Comparison of ENCODE assay signal across 21 mouse cellular contexts in the genomic region with DNA sequence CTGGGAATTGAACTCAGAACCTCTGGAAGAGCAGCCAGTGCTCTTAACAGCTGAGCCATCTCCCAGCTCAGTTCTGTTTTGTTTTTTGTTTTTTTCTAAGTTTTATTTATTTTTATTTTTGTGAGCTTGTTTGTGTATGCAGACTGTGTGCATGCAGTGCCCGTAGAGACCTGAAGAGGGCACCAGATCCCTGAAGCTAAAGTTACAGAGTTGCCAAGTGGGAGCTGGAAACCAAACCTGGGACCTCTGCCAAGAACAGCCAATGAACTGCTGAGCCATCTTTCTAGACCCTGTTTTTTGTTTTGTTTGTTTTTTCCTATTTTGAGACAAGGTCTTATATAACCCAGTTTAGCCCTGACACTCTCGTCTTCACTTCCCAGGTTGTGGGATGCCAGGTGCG. TPM values are rescaled to one million over a fixed set of nuclear protein-coding genes. Genes with fewer than 3 reads are reported as not detected.
DNase-seq lines count a peak whose midpoint lies in the region; ATAC-seq and TF ChIP-seq lines count a peak whose summit lies in the region.
"Had no signal": no experiment of that assay in that cellular context is flagged by ENCODE, and none has a peak within 500 bp of the region (broad histone marks: within the 10 kb centered on the region; RNA-seq: fewer than 3 reads in every experiment).

No protein-coding gene starts in this region.

- H3K4me2 ChIP-seq in hindbrain, postnatal 0 days (ENCODE audit: low read depth, low read length): no peak overlapping the region
- H3K4me2 ChIP-seq in hindbrain, embryonic 16.5 days (ENCODE audit: low read length): no peak overlapping the region
- H3K4me2 ChIP-seq in lung, postnatal 0 days (replicated peaks; ENCODE audit: low read depth, low read length): no peak overlapping the region
- H3K4me2 ChIP-seq: hindbrain, embryonic 13.5 days; limb, embryonic 13.5 days; liver, embryonic 15.5 days; neural tube, embryonic 15.5 days; stomach, embryonic 15.5 days had no signal

- TF ChIP-seq RAD21 in MEL (IDR thresholded peaks at IDR 0.05; ENCODE audit: low read depth, low read length): peak; percentile 17

- no peak for TF ChIP-seq EP300 in lung, postnatal 0 days (IDR thresholded peaks at IDR 0.05)
- no peak for TF ChIP-seq EP300 in MEL (IDR thresholded peaks at IDR 0.05; ENCODE audit: low read depth in 1 of 2, low read length in 2 of 2)

- H3K36me3 ChIP-seq in hindbrain, postnatal 0 days (ENCODE audit: insufficient read depth, low read length): no peaks in the 10 kb centered on the region
- H3K36me3 ChIP-seq in hindbrain, embryonic 16.5 days (ENCODE audit: control insufficient read depth, insufficient read depth, low read length): no peaks in the 10 kb centered on the region
- no peaks in the 10 kb centered on the region for H3K36me3 ChIP-seq in lung, postnatal 0 days (ENCODE audit: insufficient read depth, low read length)
- no peaks in the 10 kb centered on the region for H3K36me3 ChIP-seq in MEL (ENCODE audit: control insufficient read depth in 1 of 2, insufficient read depth in 2 of 2, low read length in 2 of 2)
- H3K36me3 ChIP-seq: forebrain, embryonic 10.5 days; hindbrain, embryonic 13.5 days; limb, embryonic 13.5 days; liver, embryonic 15.5 days; midbrain, embryonic 10.5 days; neural tube, embryonic 15.5 days; stomach, embryonic 15.5 days had no signal

- H3K9me3 ChIP-seq in hindbrain, postnatal 0 days (ENCODE audit: low read length): 0 out of 2 replicates have a peak, but pooled peaks cover 5% of the 10 kb centered on the region
- H3K9me3 ChIP-seq in hindbrain, embryonic 16.5 days (ENCODE audit: control insufficient read depth, low read length): peaks cover 6% of the 10 kb centered on the region
- 0 out of 2 replicates have a peak, but pooled peaks cover 2% of the 10 kb centered on the region for H3K9me3 ChIP-seq in lung, postnatal 0 days (ENCODE audit: low read length)
- no peaks in the 10 kb centered on the region for H3K9me3 ChIP-seq in MEL (replicated peaks; ENCODE audit: insufficient read depth, low read length)
- H3K9me3 ChIP-seq: hindbrain, embryonic 13.5 days; liver, embryonic 15.5 days; neural tube, embryonic 15.5 days; stomach, embryonic 15.5 days had no signal

- peak; percentile 8; the same call in 1 of the 2 replicates for TF ChIP-seq CTCF in hindbrain, postnatal 0 days (IDR thresholded peaks at IDR 0.05; ENCODE audit: low read depth)
- TF ChIP-seq CTCF in lung, postnatal 0 days (IDR thresholded peaks at IDR 0.05): peak; percentile 30
- peak; percentile 38 to 50 (median 41) for TF ChIP-seq CTCF in MEL (IDR thresholded peaks at IDR 0.05 in 2 of 3, conservative IDR thresholded peaks at IDR 0.05 in 1 of 3; ENCODE audit: control insufficient read depth in 1 of 3, insufficient read depth in 1 of 3, low read depth in 2 of 3, low read length in 3 of 3, poor library complexity in 1 of 3, severe bottlenecking in 1 of 3)

- WGBS in hindbrain, postnatal 0 days: 96% methylated on average over 3 of the region's 3 CpGs
- WGBS in hindbrain, embryonic 16.5 days: 94% methylated on average over 3 of the region's 3 CpGs
- WGBS in lung, postnatal 0 days: 96% methylated on average over 3 of the region's 3 CpGs

- no peak for DNase-seq in hindbrain, postnatal 0 days (ENCODE audit: low spot score)
- DNase-seq in lung, postnatal 0 days (ENCODE audit: low spot score): no peak
- no peak for DNase-seq in lung, postnatal 4 days
- peak; percentile 57 for DNase-seq in MEL (ENCODE audit: low read depth, low spot score)
- DNase-seq in adipocyte (ENCODE audit: low spot score): no peak
- DNase-seq in heart, adult 18-20 months: no peak
- DNase-seq: cerebellum, adult 11-12 months; cerebellum, postnatal 10 days; heart, adult 11 months; heart, postnatal 36 days; kidney, adult 9 months; kidney, postnatal 36 days; right cerebral cortex, adult 18-20 months had no signal

- no peaks in the 10 kb centered on the region for H3K27me3 ChIP-seq in hindbrain, postnatal 0 days (ENCODE audit: insufficient read depth, low read length)
- H3K27me3 ChIP-seq in hindbrain, embryonic 16.5 days (replicated peaks; ENCODE audit: control insufficient read depth, insufficient read depth, low read length): no peaks in the 10 kb centered on the region
- H3K27me3 ChIP-seq in lung, postnatal 0 days (replicated peaks; ENCODE audit: insufficient read depth, low read length): no peaks in the 10 kb centered on the region
- no peaks in the 10 kb centered on the region; a peak in 1 of 4 replicates for H3K27me3 ChIP-seq in MEL (ENCODE audit: control insufficient read depth in 1 of 2, insufficient read depth in 2 of 2, low read length in 2 of 2)
- H3K27me3 ChIP-seq: hindbrain, embryonic 13.5 days; limb, embryonic 13.5 days; liver, embryonic 15.5 days; neural tube, embryonic 15.5 days; stomach, embryonic 15.5 days had no signal

- no peaks in the 10 kb centered on the region for H3K79me2 ChIP-seq in MEL (ENCODE audit: control insufficient read depth, insufficient read depth, low read length, poor library complexity)

- no peak overlapping the region for H3K27ac ChIP-seq in hindbrain, postnatal 0 days
- no peak overlapping the region for H3K27ac ChIP-seq in hindbrain, embryonic 16.5 days (ENCODE audit: low read depth, low read length)
- no peak overlapping the region for H3K27ac ChIP-seq in lung, postnatal 0 days (ENCODE audit: low read length)
- H3K27ac ChIP-seq in MEL (ENCODE audit: control insufficient read depth, low read depth, low read length): no peak overlapping the region
- H3K27ac ChIP-seq: forebrain, embryonic 10.5 days; hindbrain, embryonic 13.5 days; limb, embryonic 13.5 days; liver, embryonic 15.5 days; midbrain, embryonic 10.5 days; neural tube, embryonic 15.5 days; stomach, embryonic 15.5 days had no signal

- H3K9ac ChIP-seq in hindbrain, postnatal 0 days (replicated peaks; ENCODE audit: low read length): no peak overlapping the region
- H3K9ac ChIP-seq in hindbrain, embryonic 16.5 days (ENCODE audit: low read depth, low read length): no peak overlapping the region
- no peak overlapping the region for H3K9ac ChIP-seq in lung, postnatal 0 days (replicated peaks; ENCODE audit: low read depth)
- no peak overlapping the region for H3K9ac ChIP-seq in MEL (ENCODE audit: control insufficient read depth, low read depth, low read length, poor library complexity, severe bottlenecking)
- H3K9ac ChIP-seq: hindbrain, embryonic 13.5 days; limb, embryonic 13.5 days; liver, embryonic 15.5 days; neural tube, embryonic 15.5 days; stomach, embryonic 15.5 days had no signal

- no peak for TF ChIP-seq POLR2A in MEL (IDR thresholded peaks at IDR 0.05; ENCODE audit: control insufficient read depth in 1 of 2, insufficient read depth in 1 of 2, low read depth in 1 of 2, low read length in 2 of 2, poor library complexity in 1 of 2)

- ATAC-seq in hindbrain, postnatal 0 days: no peak
- ATAC-seq in hindbrain, embryonic 16.5 days: no peak
- no peak for ATAC-seq in lung, postnatal 0 days

- no peaks in the 10 kb centered on the region for H3K4me1 ChIP-seq in hindbrain, postnatal 0 days (ENCODE audit: insufficient read depth, low read length)
- H3K4me1 ChIP-seq in hindbrain, embryonic 16.5 days (ENCODE audit: control insufficient read depth, insufficient read depth, low read depth, low read length): no peaks in the 10 kb centered on the region
- H3K4me1 ChIP-seq in lung, postnatal 0 days (ENCODE audit: insufficient read depth, low read depth, low read length): no peaks in the 10 kb centered on the region
- 0 out of 4 replicates have a peak, but pooled peaks cover 0 to 3% of the 10 kb centered on the region in 2 experiments for H3K4me1 ChIP-seq in MEL (ENCODE audit: control insufficient read depth in 1 of 2, insufficient read depth in 2 of 2, low read length in 2 of 2)
- H3K4me1 ChIP-seq: hindbrain, embryonic 13.5 days; liver, embryonic 15.5 days had no signal

- H3K4me3 ChIP-seq in hindbrain, postnatal 0 days (ENCODE audit: low read length): no peak overlapping the region
- H3K4me3 ChIP-seq in hindbrain, embryonic 16.5 days (ENCODE audit: low read length): no peak overlapping the region
- no peak overlapping the region for H3K4me3 ChIP-seq in lung, postnatal 0 days (ENCODE audit: low read depth, low read length)
- no peak overlapping the region for H3K4me3 ChIP-seq in MEL (ENCODE audit: control insufficient read depth in 1 of 2, insufficient read depth in 1 of 2, low read depth in 2 of 2, low read length in 2 of 2)
- H3K4me3 ChIP-seq: forebrain, embryonic 10.5 days; hindbrain, embryonic 13.5 days; limb, embryonic 13.5 days; liver, embryonic 15.5 days; midbrain, embryonic 10.5 days; neural tube, embryonic 15.5 days; stomach, embryonic 15.5 days had no signal

TF ChIP-seq in MEL, 35 proteins besides CTCF, POLR2A, EP300 and RAD21 (continues in another document):
- TF ChIP-seq UBTF (IDR thresholded peaks at IDR 0.05; ENCODE audit: borderline replicate concordance, insufficient read depth, low read depth, low read length) (no peak), NRF1 (IDR thresholded peaks at IDR 0.05; ENCODE audit: insufficient read depth, low read depth, low read length, poor library complexity, severe bottlenecking) (no peak), USF2 (IDR thresholded peaks at IDR 0.05; ENCODE audit: borderline replicate concordance in 1 of 2, insufficient read depth in 1 of 2, low read depth in 1 of 2, low read length in 2 of 2) (no peak), ELF1 (IDR thresholded peaks at IDR 0.05; ENCODE audit: low read depth, low read length) (no peak), MEF2A (IDR thresholded peaks at IDR 0.05; ENCODE audit: extremely low read depth, insufficient replicate concordance, low read depth, low read length, poor library complexity, severe bottlenecking) (no peak), SMC3 (IDR thresholded peaks at IDR 0.05; ENCODE audit: low read depth, low read length) (no peak)

RNA-seq across cellular contexts. Expression of a gene that starts 18.0 kb away (rescaled TPM):
- total RNA-seq in hindbrain, postnatal 0 days (2014; rRNA removed): 0.25 and 1.0 TPM in 2 replicates
- polyA plus RNA-seq in hindbrain, postnatal 0 days (2015; fragmentation: Nextera tagmentation; extraction: Ambion mirVana): 0.45 TPM in 2 replicates
- polyA plus RNA-seq in hindbrain, embryonic 16.5 days (2015; fragmentation: Nextera tagmentation; extraction: Ambion mirVana): 0.19 and 0.70 TPM in 2 replicates
- polyA plus RNA-seq in lung, postnatal 0 days (2015; fragmentation: Nextera tagmentation; extraction: Ambion mirVana): 1.00 and 1.1 TPM in 2 replicates
- total RNA-seq in MEL (2012; rRNA removed): not detected in 2 replicates
- not detected for polyA plus RNA-seq in MEL (2012; ENCODE audit: insufficient read depth in 1 of 2, insufficient read length in 2 of 2, low read depth in 1 of 2, low replicate concordance in 2 of 2, missing spikeins in 1 of 2)
- total RNA-seq in heart, adult 18-20 months (2021): under 1 TPM; 0.35 to 0.67 TPM

RNA-seq across cellular contexts. Expression of a gene that starts 52.4 kb away (rescaled TPM):
- total RNA-seq in hindbrain, postnatal 0 days (2014; rRNA removed): 5.1 and 7.7 TPM in 2 replicates
- polyA plus RNA-seq in hindbrain, postnatal 0 days (2015; fragmentation: Nextera tagmentation; extraction: Ambion mirVana): 3.7 and 4.5 TPM in 2 replicates
- polyA plus RNA-seq in hindbrain, embryonic 16.5 days (2015; fragmentation: Nextera tagmentation; extraction: Ambion mirVana): 4.5 and 6.6 TPM in 2 replicates
- polyA plus RNA-seq in lung, postnatal 0 days (2015; fragmentation: Nextera tagmentation; extraction: Ambion mirVana): 47.2 and 50.5 TPM in 2 replicates
- 3.8 and 3.9 TPM in 2 replicates for total RNA-seq in MEL (2012; rRNA removed)
- polyA plus RNA-seq in MEL (2012; ENCODE audit: insufficient read depth in 1 of 2, insufficient read length in 2 of 2, low read depth in 1 of 2, low replicate concordance in 2 of 2, missing spikeins in 1 of 2): 1 to 10 TPM in 1 of 2 experiments, not detected in 1; 7.6 TPM
- total RNA-seq in heart, adult 18-20 months (2021): 1 to 10 TPM; 1.7 to 2.6 TPM
